Comparison of ENCODE assay signal across 7 mouse cellular contexts in the genomic region with DNA sequence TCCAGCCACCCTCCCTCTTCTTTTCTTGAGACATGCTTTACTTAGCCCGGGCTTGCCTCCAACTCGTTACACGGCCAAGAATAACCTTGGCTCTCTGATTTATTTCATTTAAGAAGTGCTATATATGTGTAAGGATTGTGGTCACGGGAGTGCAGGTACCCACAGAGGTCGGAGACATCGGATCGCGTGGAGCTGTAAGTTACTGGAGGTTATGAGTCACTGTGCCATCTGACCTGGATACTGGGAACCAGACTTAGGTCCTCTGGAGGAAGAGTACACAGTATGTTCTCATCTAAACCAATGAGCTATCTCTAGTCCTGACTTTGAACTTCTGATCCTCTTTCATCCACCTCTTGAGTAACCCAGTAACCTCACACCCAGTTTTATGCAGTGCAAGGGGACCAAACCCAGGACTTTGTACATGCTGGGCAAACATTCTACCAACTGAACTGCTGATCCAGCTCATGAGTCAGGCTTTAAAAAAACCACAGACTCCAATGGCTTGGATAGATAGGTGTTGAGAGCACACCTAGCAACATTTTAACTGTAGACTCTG. TPM values are rescaled to one million over a fixed set of nuclear protein-coding genes. Genes with fewer than 3 reads are reported as not detected.
DNase-seq lines count a peak whose midpoint lies in the region; ATAC-seq and TF ChIP-seq lines count a peak whose summit lies in the region.

No protein-coding gene starts in this region.

- WGBS in midbrain, embryonic 14.5 days = 92% methylated on average over 8 of the region's 8 CpGs
- WGBS in midbrain, embryonic 16.5 days = 92% methylated on average over 8 of the region's 8 CpGs
- 91% methylated on average over 8 of the region's 8 CpGs for WGBS in embryonic facial prominence, embryonic 10.5 days
- WGBS in kidney, adult 2 months = 36% methylated on average over 8 of the region's 8 CpGs
- 50% methylated on average over 8 of the region's 8 CpGs for WGBS in olfactory bulb, adult 2 months
- WGBS in forebrain, embryonic 11.5 days = 90% methylated on average over 8 of the region's 8 CpGs

- H3K27me3 ChIP-seq in midbrain, embryonic 14.5 days (ENCODE audit: control insufficient read depth, insufficient read depth, low read length) = no peaks in the 10 kb centered on the region
- H3K27me3 ChIP-seq in midbrain, embryonic 16.5 days (ENCODE audit: control insufficient read depth, insufficient read depth, low read depth, low read length) = no peaks in the 10 kb centered on the region
- H3K27me3 ChIP-seq in embryonic facial prominence, embryonic 10.5 days (replicated peaks; ENCODE audit: low read depth, poor library complexity, severe bottlenecking) = 0 out of 2 replicates have a peak, but pooled peaks cover 2% of the 10 kb centered on the region
- no peaks in the 10 kb centered on the region for H3K27me3 ChIP-seq in kidney, adult 2 months (replicated peaks; ENCODE audit: control insufficient read depth, insufficient read depth, low read length)
- H3K27me3 ChIP-seq in forebrain, embryonic 11.5 days (ENCODE audit: control insufficient read depth, insufficient read depth, low read length) = no peaks in the 10 kb centered on the region

- no peak overlapping the region for H3K9ac ChIP-seq in midbrain, embryonic 14.5 days (replicated peaks; ENCODE audit: low read length)
- no peak overlapping the region for H3K9ac ChIP-seq in midbrain, embryonic 16.5 days (ENCODE audit: low read depth, low read length)
- no peak overlapping the region for H3K9ac ChIP-seq in forebrain, embryonic 11.5 days (ENCODE audit: low read length)

- DNase-seq in midbrain, embryonic 14.5 days = no peak
- no peak for DNase-seq in embryonic facial prominence, embryonic 10.5 days (ENCODE audit: low spot score)
- DNase-seq in kidney, adult 2 months = peak; percentile 93
- DNase-seq in gastrocnemius, postnatal 36 days = no peak
- no peak for DNase-seq in forebrain, embryonic 11.5 days (ENCODE audit: low spot score)

- TF ChIP-seq CTCF in kidney, adult 2 months (conservative IDR thresholded peaks at IDR 0.05; ENCODE audit: insufficient read depth, insufficient read length, low read depth, low read length) = no peak
- TF ChIP-seq CTCF in olfactory bulb, adult 2 months (IDR thresholded peaks at IDR 0.05; ENCODE audit: insufficient read depth, low read depth, low read length) = no peak

- no peak for ATAC-seq in midbrain, embryonic 14.5 days (ENCODE audit: low FRiP score, low TSS enrichment)
- no peak for ATAC-seq in midbrain, embryonic 16.5 days
- no peak for ATAC-seq in forebrain, embryonic 11.5 days (replicated peaks; ENCODE audit: low FRiP score)

- intact Hi-C loops in gastrocnemius, postnatal 36 days (cut with DNase I) = no loop called here

- TF ChIP-seq POLR2A in kidney, adult 2 months (IDR thresholded peaks at IDR 0.05; ENCODE audit: low read depth, low read length) = no peak
- TF ChIP-seq POLR2A in olfactory bulb, adult 2 months (IDR thresholded peaks at IDR 0.05; ENCODE audit: insufficient read depth, low read depth, low read length) = no peak

- no peaks in the 10 kb centered on the region for H3K9me3 ChIP-seq in midbrain, embryonic 14.5 days (ENCODE audit: control insufficient read depth, low read length)
- H3K9me3 ChIP-seq in midbrain, embryonic 16.5 days (replicated peaks; ENCODE audit: control insufficient read depth, low read length, poor library complexity, severe bottlenecking) = no peaks in the 10 kb centered on the region
- no peaks in the 10 kb centered on the region for H3K9me3 ChIP-seq in embryonic facial prominence, embryonic 10.5 days
- no peaks in the 10 kb centered on the region for H3K9me3 ChIP-seq in forebrain, embryonic 11.5 days (ENCODE audit: control insufficient read depth, low read length)

- H3K4me1 ChIP-seq in midbrain, embryonic 14.5 days (ENCODE audit: control insufficient read depth, insufficient read depth, low read length) = peaks cover 16% of the 10 kb centered on the region
- peaks cover 15% of the 10 kb centered on the region for H3K4me1 ChIP-seq in midbrain, embryonic 16.5 days (ENCODE audit: control insufficient read depth, insufficient read depth, low read length)
- peaks cover 39% of the 10 kb centered on the region for H3K4me1 ChIP-seq in embryonic facial prominence, embryonic 10.5 days
- H3K4me1 ChIP-seq in kidney, adult 2 months (ENCODE audit: control insufficient read depth, insufficient read depth, low read length) = peaks cover 31% of the 10 kb centered on the region
- H3K4me1 ChIP-seq in olfactory bulb, adult 2 months (ENCODE audit: control insufficient read depth, insufficient read depth, low read length) = peaks cover 33% of the 10 kb centered on the region
- peaks cover 2% of the 10 kb centered on the region; the same call in 1 of the 2 replicates for H3K4me1 ChIP-seq in forebrain, embryonic 11.5 days (replicated peaks; ENCODE audit: control insufficient read depth, insufficient read depth, low read length)

- H3K4me3 ChIP-seq in midbrain, embryonic 14.5 days (replicated peaks; ENCODE audit: low read depth, low read length) = no peak overlapping the region
- H3K4me3 ChIP-seq in midbrain, embryonic 16.5 days (ENCODE audit: low read depth, low read length) = no peak overlapping the region
- no peak overlapping the region for H3K4me3 ChIP-seq in embryonic facial prominence, embryonic 10.5 days
- no peak overlapping the region for H3K4me3 ChIP-seq in kidney, adult 2 months (ENCODE audit: insufficient read depth, low read depth, low read length)
- no peak overlapping the region for H3K4me3 ChIP-seq in olfactory bulb, adult 2 months (ENCODE audit: insufficient read depth, low read depth, low read length)
- H3K4me3 ChIP-seq in forebrain, embryonic 11.5 days (ENCODE audit: low read depth, low read length) = no peak overlapping the region

- no peak overlapping the region for H3K4me2 ChIP-seq in midbrain, embryonic 14.5 days (ENCODE audit: low read length)
- no peak overlapping the region for H3K4me2 ChIP-seq in midbrain, embryonic 16.5 days (ENCODE audit: low read length)
- no peak overlapping the region for H3K4me2 ChIP-seq in forebrain, embryonic 11.5 days (ENCODE audit: low read depth, low read length, severe bottlenecking)

- H3K36me3 ChIP-seq in midbrain, embryonic 14.5 days (ENCODE audit: control insufficient read depth, insufficient read depth, low read length) = no peaks in the 10 kb centered on the region
- H3K36me3 ChIP-seq in midbrain, embryonic 16.5 days (ENCODE audit: control insufficient read depth, insufficient read depth, low read length) = no peaks in the 10 kb centered on the region
- H3K36me3 ChIP-seq in embryonic facial prominence, embryonic 10.5 days (replicated peaks) = no peaks in the 10 kb centered on the region
- H3K36me3 ChIP-seq in kidney, adult 2 months (ENCODE audit: control insufficient read depth, insufficient read depth, low read length) = no peaks in the 10 kb centered on the region
- H3K36me3 ChIP-seq in forebrain, embryonic 11.5 days (ENCODE audit: control insufficient read depth, insufficient read depth, low read length) = no peaks in the 10 kb centered on the region

- H3K27ac ChIP-seq in midbrain, embryonic 14.5 days (replicated peaks; ENCODE audit: low read depth, low read length) = 0 out of 2 replicates have a peak overlapping the region, but pooled peaks have one; percentile 62
- H3K27ac ChIP-seq in midbrain, embryonic 16.5 days (ENCODE audit: low read length) = no peak overlapping the region
- H3K27ac ChIP-seq in embryonic facial prominence, embryonic 10.5 days (replicated peaks) = peak overlapping the region; percentile 63
- H3K27ac ChIP-seq in kidney, adult 2 months (ENCODE audit: insufficient read depth, low read depth, low read length) = peak overlapping the region; percentile 93
- H3K27ac ChIP-seq in olfactory bulb, adult 2 months (ENCODE audit: insufficient read depth, low read depth, low read length) = peak overlapping the region; percentile 39
- no peak overlapping the region for H3K27ac ChIP-seq in forebrain, embryonic 11.5 days (ENCODE audit: low read depth, low read length)

RNA-seq across cellular contexts. Expression of a gene that starts 46.8 kb away (rescaled TPM):
- 35.9 and 49.8 TPM in 2 replicates for polyA plus RNA-seq in midbrain, embryonic 14.5 days (2014; fragmentation: Nextera tagmentation; extraction: Ambion mirVana)
- polyA plus RNA-seq in midbrain, embryonic 16.5 days (2015; fragmentation: Nextera tagmentation; extraction: Ambion mirVana) = 44.8 and 49.0 TPM in 2 replicates
- 49.2 and 54.8 TPM in 2 replicates for polyA plus RNA-seq in embryonic facial prominence, embryonic 10.5 days (2016; fragmentation: Nextera tagmentation; extraction: Ambion mirVana)
- polyA plus RNA-seq in kidney, adult 2 months (2012; rRNA removed) = 33.9 and 36.9 TPM in 2 replicates
- 211 and 544 TPM in 2 replicates for polyA plus RNA-seq in olfactory bulb, adult 2 months (2012; ENCODE audit: insufficient read depth, insufficient read length, low replicate concordance, missing spikeins)
- 10 to 100 TPM; 22.4 to 39.9 TPM for total RNA-seq in gastrocnemius, postnatal 36 days (2021)
- polyA plus RNA-seq in forebrain, embryonic 11.5 days (2014; fragmentation: Nextera tagmentation; extraction: Ambion mirVana) = 61.0 and 66.1 TPM in 2 replicates

Comparison
In these comparisons a context has a peak if more than half of its experiments do, and no peak if none do; other contexts are left out.
1. H3K27ac ChIP-seq: peak in midbrain, embryonic 14.5 days (single experiment), embryonic facial prominence, embryonic 10.5 days (single experiment), kidney, adult 2 months (single experiment) and olfactory bulb, adult 2 months (single experiment); none in midbrain, embryonic 16.5 days (single experiment) and forebrain, embryonic 11.5 days (single experiment).